Mouse (Mus musculus) forebrain, embryonic 11.5 days (tissue): ENCODE data around the gene Nkapl. TPM values are rescaled to one million over a fixed set of nuclear protein-coding genes. Genes with fewer than 3 reads are reported as not detected.
"Not testable (repeated sequence)": the region's sequence is repeated elsewhere in the genome, so short reads cannot be mapped to it uniquely, and the experiment has no call there.

Source experiments
- ATAC-seq: fragments of 200-750 bp; cut with Nextera tagmentation; replicated peaks from 2 replicates; pipeline ENCODE4 v1.8.0; 2017; ENCODE audit warnings: moderate TSS enrichment; ENCODE audit not compliant: low FRiP score
- DNase-seq: peaks from one replicate; pipeline ENCODE4 v3.0.0-alpha.2; 2017; ENCODE audit warnings: low spot score
- H3K27ac ChIP-seq: fragments of 300-500 bp; sonication (generic); 2 replicates; pipeline ENCODE4 v1.5.1; 2014; ENCODE audit warnings: low read depth, low read length
- H3K27me3 ChIP-seq: fragments of 300-500 bp; sonication (generic); 2 replicates; pipeline ENCODE4 v1.6.1; 2014; ENCODE audit warnings: mild to moderate bottlenecking, low read length, mixed read lengths; ENCODE audit not compliant: control insufficient read depth, insufficient read depth
- H3K36me3 ChIP-seq: fragments of 300-500 bp; sonication (generic); 2 replicates; pipeline ENCODE4 v1.6.1; 2014; ENCODE audit warnings: mild to moderate bottlenecking, low read length, moderate library complexity, mixed read lengths; ENCODE audit not compliant: control insufficient read depth, insufficient read depth
- H3K4me1 ChIP-seq: fragments of 300-500 bp; sonication (generic); replicated peaks from 2 replicates; pipeline ENCODE4 v1.6.1; 2014; ENCODE audit warnings: low read length, mixed read lengths; ENCODE audit not compliant: control insufficient read depth, insufficient read depth
- H3K4me2 ChIP-seq: fragments of 300-500 bp; sonication (generic); 2 replicates; pipeline ENCODE4 v1.6.1; 2014; ENCODE audit warnings: low read depth, mild to moderate bottlenecking, low read length, moderate library complexity, mixed read lengths; ENCODE audit not compliant: severe bottlenecking
- H3K4me3 ChIP-seq: fragments of 300-500 bp; sonication (generic); 2 replicates; pipeline ENCODE4 v1.5.1; 2014; ENCODE audit warnings: low read depth, low read length
- H3K9ac ChIP-seq: fragments of 300-500 bp; sonication (generic); 2 replicates; pipeline ENCODE4 v1.6.1; 2014; ENCODE audit warnings: low read length
- H3K9me3 ChIP-seq: fragments of 300-500 bp; sonication (generic); 2 replicates; pipeline ENCODE4 v1.6.1; 2016; ENCODE audit warnings: low read length, mixed read lengths; ENCODE audit not compliant: control insufficient read depth
- WGBS: fragments of 180-500 bp; shearing (Covaris S2); extraction: QIAGEN DNeasy Blood & Tissue Kit; methylation state at CpG from one replicate; pipeline ENCODE4 v1.1.7; 2014; 5-methylcytosine and 5-hydroxymethylcytosine counted together
- polyA plus RNA-seq: library from polyadenylated mRNA; unstranded; fragments of >200 nt; fragmentation: Nextera tagmentation; extraction: Ambion mirVana; gene quantifications from 2 replicates; pipeline ENCODE4 v1.2.1, GENCODE M21; 2014

The Nkapl gene
- 2.7 and 3.9 TPM in 2 replicates for polyA plus RNA-seq

- Histone ChIP-seq H3K4me2 (peak within 1 kb of the TSS; percentile 83), H3K27ac (no peak within 1 kb of the TSS), H3K27me3 (peaks cover 3% of the 10 kb centered on the region; the same call in 1 of the 2 replicates), H3K4me1 (no peaks in the 10 kb centered on the region), H3K9me3 (no peaks in the 10 kb centered on the region; the same call in 1 of the 2 replicates), H3K9ac (peak within 1 kb of the TSS; percentile 74), H3K36me3 (no peaks in the 10 kb centered on the region), H3K4me3 (peak within 1 kb of the TSS; percentile 50)
- peak; percentile 99 for ATAC-seq
- DNase-seq, result peak; percentile 91
- WGBS, result 1% methylated on average over 54 of the region's 54 CpGs
Measured at GRCm38 (mm10) chr13:21468061-21469019, at the start of gene Nkapl. Gene Nkapl (minus strand): TSS chr13:21468509.

- WGBS, result under 1% methylated on average over 18 of the region's 21 CpGs
Measured at GRCm38 (mm10) chr13:21506221-21506649, 37.9 kb upstream of the Nkapl start.

GRCm38 (mm10) chr13:21502296-21502695 lies 34.0 kb upstream of the Nkapl start:
- DNase-seq (no peak), ATAC-seq (no peak)
- no peak overlapping the region for H3K27ac ChIP-seq
- no peak overlapping the region for H3K4me3 ChIP-seq
- no peaks in the 10 kb centered on the region for H3K4me1 ChIP-seq
- WGBS, result 87% methylated on average over 5 of the region's 5 CpGs
- no peak overlapping the region for H3K9ac ChIP-seq
- no peaks in the 10 kb centered on the region for H3K9me3 ChIP-seq
- H3K4me2 ChIP-seq, result no peak overlapping the region
- no peaks in the 10 kb centered on the region for H3K36me3 ChIP-seq
- H3K27me3 ChIP-seq, result no peaks in the 10 kb centered on the region

More at GRCm38 (mm10) chr13:21506221-21506649, 37.9 kb upstream of the Nkapl start:
- ATAC-seq (peak; percentile 99), DNase-seq (peak; percentile 91)
- Histone ChIP-seq H3K27me3 (no peaks in the 10 kb centered on the region), H3K4me1 (no peaks in the 10 kb centered on the region), H3K36me3 (no peaks in the 10 kb centered on the region), H3K9ac (peak overlapping the region; percentile 77), H3K9me3 (no peaks in the 10 kb centered on the region), H3K4me3 (peak overlapping the region; percentile 58), H3K27ac (peak overlapping the region; percentile 47; the same call in 1 of the 2 replicates), H3K4me2 (peak overlapping the region; percentile 54)

GRCm38 (mm10) chr13:21501182-21501581 lies 32.9 kb upstream of the Nkapl start, which contains the start of gene Gm11273:
Gene Gm11273 (minus strand): TSS chr13:21501418.
- not testable (repeated sequence) for H3K4me1 ChIP-seq, H3K4me2 ChIP-seq, ATAC-seq, H3K27me3 ChIP-seq, H3K9me3 ChIP-seq, H3K27ac ChIP-seq, H3K36me3 ChIP-seq, H3K4me3 ChIP-seq, DNase-seq, H3K9ac ChIP-seq
- WGBS, result 95% methylated on average over 17 of the region's 17 CpGs

GRCm38 (mm10) chr13:21495080-21495479 lies 26.8 kb upstream of the Nkapl start, which contains the start of gene AK157302:
Gene AK157302 (plus strand): TSS chr13:21495223.
- no peak for DNase-seq
- no peak for ATAC-seq
- no peak within 1 kb of the TSS for H3K4me3 ChIP-seq
- H3K9ac ChIP-seq, result no peak within 1 kb of the TSS
- 96% methylated on average over 21 of the region's 21 CpGs for WGBS
- H3K27ac ChIP-seq, result no peak within 1 kb of the TSS
- no peaks in the 10 kb centered on the region for H3K36me3 ChIP-seq
- H3K4me2 ChIP-seq, result no peak within 1 kb of the TSS
- no peaks in the 10 kb centered on the region for H3K4me1 ChIP-seq
- H3K27me3 ChIP-seq, result no peaks in the 10 kb centered on the region
- H3K9me3 ChIP-seq, result no peaks in the 10 kb centered on the region

GRCm38 (mm10) chr13:21492847-21493246 lies 24.5 kb upstream of the Nkapl start:
- no peaks in the 10 kb centered on the region for H3K27me3 ChIP-seq
- H3K9ac ChIP-seq, result no peak overlapping the region
- 93% methylated on average over 5 of the region's 5 CpGs for WGBS
- no peak overlapping the region for H3K4me3 ChIP-seq
- H3K4me2 ChIP-seq, result no peak overlapping the region
- no peak overlapping the region for H3K27ac ChIP-seq
- no peaks in the 10 kb centered on the region for H3K4me1 ChIP-seq
- H3K36me3 ChIP-seq, result no peaks in the 10 kb centered on the region
- H3K9me3 ChIP-seq, result no peaks in the 10 kb centered on the region
- no peak for DNase-seq
- no peak for ATAC-seq

- ATAC-seq, result no peak
- H3K36me3 ChIP-seq, result no peaks in the 10 kb centered on the region
- no peaks in the 10 kb centered on the region; the same call in 1 of the 2 replicates for H3K9me3 ChIP-seq
- no peaks in the 10 kb centered on the region for H3K27me3 ChIP-seq
- no peaks in the 10 kb centered on the region for H3K4me1 ChIP-seq
- no peak overlapping the region for H3K27ac ChIP-seq
- H3K4me3 ChIP-seq, result no peak overlapping the region
- DNase-seq, result no peak
- H3K4me2 ChIP-seq, result no peak overlapping the region
- WGBS, result 90% methylated on average over 1 of the region's 1 CpGs
- no peak overlapping the region for H3K9ac ChIP-seq
Measured at GRCm38 (mm10) chr13:21486881-21487280, 18.6 kb upstream of the Nkapl start.

- Histone ChIP-seq H3K4me2 (peak within 1 kb of the TSS; percentile 62), H3K9ac (peak within 1 kb of the TSS; percentile 62), H3K4me3 (peak within 1 kb of the TSS; percentile 46)
- not testable (repeated sequence) for H3K36me3 ChIP-seq, H3K27ac ChIP-seq, H3K27me3 ChIP-seq, H3K4me1 ChIP-seq, H3K9me3 ChIP-seq
- peak; percentile 85 for ATAC-seq
- peak; percentile 77 for DNase-seq
- 3% methylated on average over 31 of the region's 31 CpGs for WGBS
Measured at GRCm38 (mm10) chr13:21478759-21479670, 10.7 kb upstream of the Nkapl start, which contains the start of the genes Zkscan4 and Gm10065. Gene Zkscan4 (plus strand): TSS chr13:21478907. Gene Gm10065 (minus strand): TSS chr13:21479441.
